Mouse (Mus musculus) erythroblast, embryonic 14.5 days (primary cell): ENCODE data around the gene Lmntd2.

Source experiments
- GATA1 ChIP-seq: IDR thresholded peaks from 2 replicates; pipeline ENCODE4 v1.6.1; 2012; ENCODE audit warnings: low read length, inconsistent platforms, mixed read lengths
- TAL1 ChIP-seq: IDR thresholded peaks from 3 replicates; pipeline ENCODE4 v1.6.1; 2012; ENCODE audit warnings: low read length, inconsistent platforms, mixed read lengths

GRCm38 (mm10) chr7:141228279-141229067, 14.6 kb upstream of the Lmntd2 start, which contains the start of gene Phrf1:
- TF ChIP-seq GATA1 (no peak), TAL1 (no peak)
